Mouse (Mus musculus) kidney, adult 2 months (tissue): Measurements from ENCODE around the gene Rnf207.

Experiments
- CTCF ChIP-seq: fragments of 200-500 bp; conservative IDR thresholded peaks from 2 replicates; pipeline ENCODE4 v1.5.1; 2011; ENCODE audit warnings: low read depth, mild to moderate bottlenecking, control low read depth, low read length, moderate library complexity, mixed read lengths; ENCODE audit not compliant: insufficient read depth, insufficient read length
- POLR2A ChIP-seq: fragments of 200-500 bp; IDR thresholded peaks from one replicate; pipeline ENCODE4 v1.6.1; 2011; ENCODE audit warnings: low read depth, low read length, control low read depth

- TF ChIP-seq CTCF: no peak
- no peak for TF ChIP-seq POLR2A
Measured at GRCm38 (mm10) chr4:152286887-152287286, 31.9 kb downstream of the Rnf207 start.
